Mouse (Mus musculus): ENCODE measurements around the gene Tmem102.

- no peak for TF ChIP-seq CTCF (IDR thresholded peaks at IDR 0.05; ENCODE audit: low read depth, low read length)
- no peak for TF ChIP-seq GATA1 (IDR thresholded peaks at IDR 0.05; ENCODE audit: borderline replicate concordance, low read length)
- TF ChIP-seq POLR2AphosphoS5 (IDR thresholded peaks at IDR 0.05; ENCODE audit: insufficient replicate concordance, low read depth, low read length) = no peak
Observed at GRCm38 (mm10) chr11:69850754-69851153, 45.3 kb upstream of the Tmem102 start.
